Mouse (Mus musculus) lung, postnatal 4 days (tissue): ENCODE measurements around the gene Rsph10b.

Experiments
- DNase-seq, 2 experiments: peaks; one replicate each; pipeline ENCODE4 v3.0.0; 2021

Rsph10b gene

DNA sequence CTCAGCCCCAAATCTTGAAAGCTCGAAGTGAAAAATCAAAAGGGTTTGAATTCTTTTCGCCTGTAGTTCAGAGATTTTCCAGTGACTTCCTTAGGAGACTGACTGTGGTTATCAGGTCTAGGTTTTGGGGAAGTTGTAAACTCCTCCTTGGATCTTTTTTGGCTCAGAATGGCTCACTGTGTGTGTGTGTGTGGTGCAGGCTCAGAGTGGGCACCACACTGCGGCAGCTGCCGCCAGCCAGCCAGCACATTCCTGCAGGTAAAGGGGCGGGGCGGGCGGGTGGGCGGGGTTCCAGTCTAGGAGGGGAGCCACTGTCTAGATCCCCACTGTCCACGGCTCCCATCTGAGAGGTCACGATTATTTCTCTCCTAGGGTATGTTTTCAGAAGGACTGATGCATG is 8.8 kb downstream of the Rsph10b start:
- DNase-seq = no peak

DNA sequence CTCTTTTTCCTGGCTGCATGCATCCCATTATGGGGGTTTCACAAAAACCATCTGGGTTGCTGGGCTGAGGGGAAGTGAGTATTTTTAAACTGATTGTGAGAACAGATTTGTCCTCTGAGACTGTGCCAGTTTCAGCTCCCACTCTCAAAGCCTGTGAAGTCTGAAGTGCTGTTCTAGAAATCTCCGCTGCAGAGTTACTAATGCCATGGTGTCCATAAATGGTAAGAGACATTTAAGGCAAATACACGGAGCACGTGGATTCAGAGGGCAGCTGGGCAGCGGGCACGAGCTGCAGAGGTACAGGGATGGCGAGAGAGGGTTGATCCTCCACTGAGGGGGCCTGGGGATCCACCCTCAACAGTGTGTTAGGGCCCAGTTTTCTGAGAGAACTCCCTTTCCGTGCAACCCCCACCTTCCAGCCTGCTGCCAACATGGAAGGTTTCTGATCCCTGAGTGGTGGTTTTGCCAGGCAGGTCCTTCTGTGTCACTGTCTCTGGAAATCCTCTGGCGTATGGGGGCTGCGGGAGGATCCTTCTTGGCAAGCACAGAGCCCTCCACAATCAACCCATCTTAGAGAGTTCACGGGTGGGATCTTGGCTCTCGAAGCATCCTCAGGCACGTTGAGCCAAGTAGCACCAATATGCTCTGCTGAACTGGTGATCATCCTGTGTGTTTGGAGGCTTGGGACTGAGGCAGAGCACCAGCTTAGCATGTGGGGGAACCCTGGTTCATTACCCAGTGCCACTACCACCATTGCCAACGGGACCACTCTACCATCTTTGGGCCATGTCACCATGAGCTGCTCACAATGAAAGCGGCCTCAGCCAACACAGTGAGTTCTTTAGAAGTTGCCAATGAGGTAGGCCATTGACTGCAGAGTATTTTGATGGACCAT is 10.6 kb downstream of the Rsph10b start:
- DNase-seq = no peak

DNA sequence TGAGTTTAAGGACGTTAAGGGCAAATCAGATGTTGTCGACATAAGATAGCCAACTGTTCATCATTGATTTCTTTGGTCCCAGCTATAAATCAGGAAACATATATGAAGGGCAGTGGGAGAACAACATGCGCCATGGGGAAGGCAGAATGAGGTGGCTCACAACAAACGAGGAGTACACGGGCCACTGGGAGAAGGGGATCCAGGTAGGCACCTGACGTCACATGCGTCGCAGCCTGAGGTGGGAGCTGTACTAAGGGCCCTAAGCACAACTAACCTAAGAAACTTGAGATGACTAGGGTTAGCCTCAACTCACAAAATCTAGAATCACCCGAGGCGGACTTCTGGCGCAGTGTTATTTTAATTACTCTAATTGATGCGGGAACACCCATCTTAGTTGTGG is 15.5 kb downstream of the Rsph10b start:
- DNase-seq = no peak

- no peak for DNase-seq
Observed at GRCm38 (mm10) chr5:143950016-143950415, 17.2 kb downstream of the Rsph10b start.

- DNase-seq = no peak
Observed at GRCm38 (mm10) chr5:143957101-143957500, 24.3 kb downstream of the Rsph10b start.

DNA sequence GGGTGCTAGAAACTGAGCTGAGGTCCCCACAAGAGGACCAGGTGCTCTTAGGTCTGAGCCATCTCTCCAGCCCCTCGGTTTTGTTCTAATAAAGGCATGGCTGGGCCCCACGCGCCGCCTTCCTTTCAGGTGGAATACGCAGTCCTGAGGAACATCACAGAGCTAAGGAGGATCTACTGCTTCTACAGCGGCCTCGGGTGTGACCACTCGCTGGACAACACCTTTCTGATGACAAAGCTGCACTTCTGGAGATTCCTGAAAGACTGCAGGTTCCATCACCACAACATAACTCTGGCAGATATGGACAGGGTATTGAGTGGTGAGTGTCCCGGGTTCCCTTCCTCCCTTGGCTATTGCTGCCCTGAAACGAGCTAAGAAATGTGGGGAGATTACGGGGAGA is 26.7 kb downstream of the Rsph10b start:
- no peak for DNase-seq

GRCm38 (mm10) chr5:143961176-143961575 is 28.3 kb downstream of the Rsph10b start:
- peak in 1 of 2 experiments; percentile 3 for DNase-seq

DNA sequence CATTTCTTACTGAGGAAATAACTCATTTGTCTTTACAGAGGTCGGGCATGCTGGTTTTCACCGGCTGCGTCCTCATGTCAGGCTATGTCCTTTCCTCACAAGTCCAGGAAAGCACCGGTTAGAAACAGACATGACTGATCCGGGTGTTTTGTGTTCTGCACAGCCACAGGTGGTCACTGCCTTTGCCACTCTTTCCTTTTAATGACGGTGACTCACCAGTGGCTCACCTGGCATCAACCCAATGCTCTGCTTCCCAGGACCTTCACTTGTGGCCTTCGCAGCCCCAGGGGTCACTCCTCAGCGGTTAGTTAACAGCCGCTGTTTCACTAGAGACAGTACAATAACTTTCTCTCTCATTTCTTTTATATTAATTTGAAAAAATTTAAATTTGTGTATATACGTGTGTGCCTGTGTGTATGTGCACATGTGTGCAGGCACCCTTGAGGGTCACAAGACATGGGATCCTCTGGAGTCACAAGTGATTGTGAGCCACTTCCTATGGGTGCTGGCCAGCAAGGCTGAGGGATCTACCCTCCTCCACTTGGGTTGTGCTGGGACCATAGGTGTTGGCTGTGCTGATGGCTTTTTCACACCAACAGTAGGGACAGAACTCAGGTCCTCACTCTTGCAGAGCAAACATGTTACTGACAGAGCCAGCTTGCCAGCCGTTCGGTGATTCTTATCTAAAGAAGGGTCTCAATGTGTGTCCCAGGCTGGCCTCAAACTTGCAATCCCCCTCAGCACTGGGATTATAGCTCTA is 32.9 kb downstream of the Rsph10b start:
- DNase-seq = peak in 1 of 2 experiments; percentile 12

DNA sequence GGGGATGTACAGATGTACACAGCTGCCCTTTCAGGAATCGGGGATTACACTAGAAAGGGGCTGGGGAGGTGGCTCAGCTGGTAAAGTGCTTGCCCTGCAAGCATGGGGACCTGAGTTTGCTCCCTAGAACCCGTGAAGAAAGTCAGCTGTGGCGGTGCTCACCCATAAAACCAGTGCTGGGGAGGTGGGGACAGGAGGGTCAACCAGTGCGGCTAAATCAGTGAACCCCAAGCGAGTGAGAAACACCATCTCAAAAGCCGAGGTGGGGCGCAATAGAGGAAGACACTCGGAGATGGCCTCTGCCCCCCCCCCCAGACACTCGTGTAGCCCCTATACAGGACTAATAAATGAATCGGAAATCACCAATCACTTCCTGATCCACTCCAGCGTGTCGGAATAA is 33.8 kb downstream of the Rsph10b start:
- peak in 1 of 2 experiments; percentile 14 for DNase-seq

GRCm38 (mm10) chr5:143972628-143973027 is 39.8 kb downstream of the Rsph10b start:
- peak in 1 of 2 experiments; percentile 3 for DNase-seq

- peak; percentile 70 to 76 for DNase-seq
Observed at GRCm38 (mm10) chr5:143974931-143975630, 42.2 kb downstream of the Rsph10b start.

DNA sequence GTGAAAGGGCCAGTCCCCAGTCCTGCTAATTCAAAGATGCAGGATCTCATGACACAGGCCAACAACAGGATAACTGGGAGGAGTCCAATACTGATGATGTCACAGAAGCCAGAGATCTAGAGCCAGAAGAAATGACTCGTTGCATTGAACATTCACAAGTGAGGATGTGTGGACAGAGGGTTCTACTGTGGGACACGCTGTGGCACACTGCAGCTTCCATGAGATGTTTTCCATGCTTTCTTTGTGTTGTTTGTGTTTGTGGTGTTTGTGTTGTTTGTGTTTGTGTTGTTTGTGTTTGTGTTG is 42.7 kb downstream of the Rsph10b start:
- DNase-seq = peak in 1 of 2 experiments; percentile 2

- DNase-seq = peak in 1 of 2 experiments; percentile 11
Observed at GRCm38 (mm10) chr5:143976232-143976631, 43.4 kb downstream of the Rsph10b start.

DNA sequence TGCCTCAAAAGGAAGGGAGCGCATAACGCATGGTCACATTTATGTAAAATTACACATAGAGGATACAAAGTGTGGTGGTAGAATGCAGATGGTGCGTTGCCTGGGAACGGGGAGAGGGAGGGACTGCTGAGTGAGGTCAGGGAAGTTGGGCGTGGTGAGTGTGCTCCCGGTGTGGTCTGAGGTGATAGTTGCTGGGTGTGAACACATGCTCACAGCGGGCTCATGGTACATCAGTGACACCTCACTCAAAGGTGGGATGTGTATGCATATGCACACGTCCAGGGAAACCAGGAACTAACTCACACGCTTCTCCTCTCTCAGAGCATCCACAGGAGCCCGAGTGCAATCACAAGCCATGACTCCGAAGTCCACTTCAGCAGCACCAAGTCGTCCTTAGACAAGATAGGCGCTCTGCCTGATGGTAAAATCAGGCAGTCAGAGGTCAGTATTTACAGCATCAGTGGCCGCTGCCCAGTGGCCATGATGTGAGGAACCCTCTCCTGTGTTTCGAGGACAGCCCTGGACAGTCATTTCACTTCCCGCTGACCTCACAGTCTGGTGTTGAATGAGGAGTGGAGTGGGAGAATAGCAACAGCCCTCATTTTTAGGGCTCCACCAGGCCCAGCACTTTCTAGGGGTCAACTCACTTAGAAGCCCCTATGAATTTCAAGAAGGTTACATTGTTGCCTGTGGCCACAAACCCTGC is 44.0 kb downstream of the Rsph10b start:
- peak in 1 of 2 experiments; percentile 15 for DNase-seq

DNA sequence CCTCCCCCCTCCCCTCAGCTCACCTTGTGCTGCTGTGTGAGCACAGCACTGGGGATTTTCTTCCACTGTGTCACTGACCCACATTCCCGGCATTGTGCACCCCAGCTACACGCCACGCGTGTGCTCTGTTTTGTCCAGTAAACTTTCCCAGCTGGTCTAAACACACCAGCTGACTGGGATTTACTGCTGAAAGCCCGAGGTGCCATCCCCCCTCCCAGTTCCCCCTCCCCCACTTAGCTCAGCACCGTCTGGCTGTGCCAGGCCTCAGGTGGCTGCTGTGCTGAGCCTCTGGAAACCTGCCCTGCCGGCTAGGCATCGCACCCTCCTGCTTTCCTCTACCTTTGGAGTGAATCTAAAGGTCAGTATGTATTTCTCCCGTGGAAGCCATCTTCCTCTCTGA is 48.0 kb downstream of the Rsph10b start:
- DNase-seq = no peak

- no peak for DNase-seq
Observed at GRCm38 (mm10) chr5:143982361-143982760, 49.5 kb downstream of the Rsph10b start.

GRCm38 (mm10) chr5:143985381-143985780 is 52.5 kb downstream of the Rsph10b start:
- no peak for DNase-seq

DNA sequence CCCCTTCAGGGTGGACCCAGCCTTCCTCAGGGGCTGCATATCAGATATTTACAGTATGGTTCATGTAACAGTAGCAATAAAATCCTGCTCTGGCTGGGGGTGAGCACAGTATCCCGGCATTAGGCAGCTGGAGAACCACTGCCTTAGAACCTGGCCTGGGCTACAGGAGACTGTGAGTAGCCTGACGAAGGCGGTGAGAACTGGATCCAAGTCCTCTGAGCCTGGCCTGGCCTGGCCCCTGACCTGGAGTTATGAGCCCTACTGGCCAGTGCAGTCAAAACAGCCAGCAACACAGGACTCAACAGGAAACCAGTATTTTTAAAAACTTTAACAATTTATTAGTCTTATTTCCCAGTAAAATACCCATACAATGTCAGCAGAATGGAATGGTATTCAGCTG is 54.8 kb downstream of the Rsph10b start:
- no peak for DNase-seq

- DNase-seq = no peak
Observed at GRCm38 (mm10) chr5:143989046-143989445, 56.2 kb downstream of the Rsph10b start.

GRCm38 (mm10) chr5:143990086-143990485 is 57.3 kb downstream of the Rsph10b start:
- DNase-seq = no peak

GRCm38 (mm10) chr5:143992661-143993060 is 59.8 kb downstream of the Rsph10b start:
- DNase-seq = peak; percentile 75 to 91

GRCm38 (mm10) chr5:143993260-143993659 is 60.4 kb downstream of the Rsph10b start:
- DNase-seq = peak in 1 of 2 experiments; percentile 17

DNA sequence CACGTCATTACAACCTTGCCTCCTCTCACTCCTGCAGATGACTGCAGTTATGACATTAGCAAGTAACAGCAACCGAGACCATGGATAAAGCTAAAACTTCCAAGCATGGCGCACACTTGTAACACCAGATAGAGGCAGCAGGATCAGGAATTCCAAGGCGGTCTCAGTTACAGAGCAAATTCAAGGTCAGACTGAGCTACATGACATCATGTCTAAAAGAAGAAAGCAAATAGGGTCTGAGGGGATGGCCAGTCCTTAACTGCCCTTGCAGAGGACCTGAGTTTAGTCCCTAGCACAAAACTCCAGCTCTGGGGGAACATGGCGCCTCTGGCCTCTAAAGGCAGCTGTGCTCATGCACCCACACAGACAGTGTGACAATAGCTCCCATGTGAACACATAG is 61.0 kb downstream of the Rsph10b start:
- DNase-seq = no peak
